Mouse (Mus musculus): ENCODE measurements at regions not wholly inside any gene's neighbourhood (a gene's known extent, or its start where the extent isn't known, plus 50 kb on each side); places are given as distances from the start of the nearest gene placed in this dataset.

GRCm38 (mm10) chr12:26885831-26886634, 417.0 kb downstream of the Cmpk2 start:
- peak; percentile 47 to 72 for DNase-seq

- DNase-seq: no peak
Observed at GRCm38 (mm10) chr12:26885083-26885482, 416.1 kb downstream of the Cmpk2 start.

GRCm38 (mm10) chr12:26884156-26884555, 415.2 kb downstream of the Cmpk2 start:
- DNase-seq: peak; percentile 30 to 64

GRCm38 (mm10) chr12:26877691-26878121, 408.7 kb downstream of the Cmpk2 start:
- no peak for DNase-seq

- no peak for DNase-seq
Observed at GRCm38 (mm10) chr12:26877284-26877683, 408.3 kb downstream of the Cmpk2 start.

- DNase-seq: no peak
Observed at GRCm38 (mm10) chr12:26872466-26872865, 403.5 kb downstream of the Cmpk2 start.

- DNase-seq: no peak
Observed at GRCm38 (mm10) chr12:26867731-26868130, 398.7 kb downstream of the Cmpk2 start.

- DNase-seq: peak; percentile 88 to 92
Observed at GRCm38 (mm10) chr12:26855091-26855516, 386.1 kb downstream of the Cmpk2 start.

- DNase-seq: no peak
Observed at GRCm38 (mm10) chr12:26844917-26845316, 375.9 kb downstream of the Cmpk2 start.

- no peak for DNase-seq
Observed at GRCm38 (mm10) chr12:26842696-26843095, 373.7 kb downstream of the Cmpk2 start.

GRCm38 (mm10) chr12:26821257-26821968, 352.4 kb downstream of the Cmpk2 start:
- no peak for DNase-seq

GRCm38 (mm10) chr12:26817866-26818265, 348.9 kb downstream of the Cmpk2 start:
- peak; percentile 45 to 61 for DNase-seq

GRCm38 (mm10) chr12:26815771-26816170, 346.8 kb downstream of the Cmpk2 start:
- DNase-seq: no peak

- DNase-seq: no peak
Observed at GRCm38 (mm10) chr12:26810565-26811177, 341.7 kb downstream of the Cmpk2 start.

GRCm38 (mm10) chr12:26809670-26810069, 340.7 kb downstream of the Cmpk2 start:
- DNase-seq: no peak

- DNase-seq: peak; percentile 71 to 76
Observed at GRCm38 (mm10) chr12:26802542-26802941, 333.5 kb downstream of the Cmpk2 start.

GRCm38 (mm10) chr12:26799310-26799709, 330.3 kb downstream of the Cmpk2 start:
- DNase-seq: peak in 1 of 2 experiments; percentile 21

GRCm38 (mm10) chr12:26796367-26796766, 327.4 kb downstream of the Cmpk2 start:
- no peak for DNase-seq

- no peak for DNase-seq
Observed at GRCm38 (mm10) chr12:26789336-26789846, 320.4 kb downstream of the Cmpk2 start.

- DNase-seq: no peak
Observed at GRCm38 (mm10) chr12:26785550-26785949, 316.5 kb downstream of the Cmpk2 start.

- peak in 1 of 2 experiments; percentile 19 for DNase-seq
Observed at GRCm38 (mm10) chr12:26784426-26784825, 315.4 kb downstream of the Cmpk2 start.

GRCm38 (mm10) chr12:26783800-26784199, 314.8 kb downstream of the Cmpk2 start:
- DNase-seq: no peak

GRCm38 (mm10) chr12:26781537-26781936, 312.5 kb downstream of the Cmpk2 start:
- peak in 1 of 2 experiments; percentile 19 for DNase-seq
